Mouse (Mus musculus) heart, postnatal 0 days (tissue): ENCODE results near the gene Psmg1. TPM values are rescaled to one million over a fixed set of nuclear protein-coding genes. Genes with fewer than 3 reads are reported as not detected.
"Not testable (repeated sequence)": the region's sequence is repeated elsewhere in the genome, so short reads cannot be mapped to it uniquely, and the experiment has no call there.

Experiments
- ATAC-seq: fragments of 200-750 bp; cut with Nextera tagmentation; 2 replicates; pipeline ENCODE4 v1.8.0; 2017; ENCODE audit warnings: low read depth, moderate number of reproducible peaks, moderate library complexity; ENCODE audit not compliant: insufficient read depth
- DNase-seq: peaks from one replicate; pipeline ENCODE4 v3.0.0-alpha.2; 2016; ENCODE audit warnings: low spot score
- H3K27ac ChIP-seq: fragments of 300-500 bp; sonication (generic); 2 replicates; pipeline ENCODE4 v1.5.1; 2014; ENCODE audit warnings: low read depth, mild to moderate bottlenecking
- H3K27me3 ChIP-seq: fragments of 300-500 bp; sonication (generic); 2 replicates; pipeline ENCODE4 v1.6.1; 2014; ENCODE audit warnings: low read length, mixed read lengths; ENCODE audit not compliant: control insufficient read depth, insufficient read depth
- H3K36me3 ChIP-seq: fragments of 300-500 bp; sonication (generic); replicated peaks from 2 replicates; pipeline ENCODE4 v1.6.1; 2014; ENCODE audit warnings: low read length, mixed read lengths; ENCODE audit not compliant: control insufficient read depth, insufficient read depth
- H3K4me1 ChIP-seq: fragments of 300-500 bp; sonication (generic); 2 replicates; pipeline ENCODE4 v1.6.1; 2014; ENCODE audit warnings: antibody characterized with exemption; ENCODE audit not compliant: control insufficient read depth, insufficient read depth
- H3K4me2 ChIP-seq: fragments of 300-500 bp; sonication (generic); 2 replicates; pipeline ENCODE4 v1.6.1; 2014; ENCODE audit warnings: low read depth, mild to moderate bottlenecking, low read length, moderate library complexity
- H3K4me3 ChIP-seq: fragments of 300-500 bp; sonication (generic); 2 replicates; pipeline ENCODE4 v1.5.1; 2014; ENCODE audit warnings: low read depth, low read length
- H3K9ac ChIP-seq: fragments of 300-500 bp; sonication (generic); replicated peaks from 2 replicates; pipeline ENCODE4 v1.6.1; 2014; ENCODE audit warnings: low read depth, low read length, mixed read lengths
- H3K9me3 ChIP-seq: fragments of 300-500 bp; sonication (generic); replicated peaks from 2 replicates; pipeline ENCODE4 v1.6.1; 2016; ENCODE audit warnings: low read length; ENCODE audit not compliant: control insufficient read depth
- CTCF ChIP-seq: IDR thresholded peaks from 2 replicates; pipeline ENCODE4 v1.5.1; 2016; ENCODE audit warnings: antibody characterized with exemption, control low read depth, low read depth
- EP300 ChIP-seq: IDR thresholded peaks from 2 replicates; pipeline ENCODE4 v1.6.1; 2016; ENCODE audit warnings: antibody characterized with exemption, low read depth
- WGBS: fragments of 180-500 bp; shearing (Covaris S2); extraction: QIAGEN DNeasy Blood & Tissue Kit; methylation state at CpG from one replicate; pipeline ENCODE4 v1.1.7; 2014; 5-methylcytosine and 5-hydroxymethylcytosine counted together
- polyA plus RNA-seq: library from polyadenylated mRNA; unstranded; fragments of >200 nt; fragmentation: Nextera tagmentation; extraction: Ambion mirVana; gene quantifications from 2 replicates; pipeline ENCODE4 v1.2.1, GENCODE M21; 2015
- total RNA-seq: library from RNA; depleted of rRNA; stranded (reverse); fragments of >200 nt; gene quantifications from 2 replicates; pipeline ENCODE4 v1.2.3, GENCODE M21; 2014; ENCODE audit warnings: low replicate concordance

Psmg1 gene
- total and polyA plus RNA-seq, 2 experiments from 2014 or later, result 27.4 to 53.5 TPM

GRCm38 (mm10) chr16:95970841-95971240 lies 19.9 kb downstream of the Psmg1 start:
- H3K4me3 ChIP-seq, result no peak overlapping the region
- no peak for ATAC-seq
- H3K36me3 ChIP-seq, result no peaks in the 10 kb centered on the region
- 0 out of 2 replicates have a peak, but pooled peaks cover 2% of the 10 kb centered on the region for H3K27me3 ChIP-seq
- H3K9ac ChIP-seq, result no peak overlapping the region
- TF ChIP-seq EP300, result no peak
- no peak for TF ChIP-seq CTCF
- H3K4me1 ChIP-seq, result no peaks in the 10 kb centered on the region
- no peaks in the 10 kb centered on the region for H3K9me3 ChIP-seq
- 72% methylated on average over 2 of the region's 2 CpGs for WGBS
- no peak overlapping the region for H3K27ac ChIP-seq
- DNase-seq, result no peak
- no peak overlapping the region for H3K4me2 ChIP-seq

DNA sequence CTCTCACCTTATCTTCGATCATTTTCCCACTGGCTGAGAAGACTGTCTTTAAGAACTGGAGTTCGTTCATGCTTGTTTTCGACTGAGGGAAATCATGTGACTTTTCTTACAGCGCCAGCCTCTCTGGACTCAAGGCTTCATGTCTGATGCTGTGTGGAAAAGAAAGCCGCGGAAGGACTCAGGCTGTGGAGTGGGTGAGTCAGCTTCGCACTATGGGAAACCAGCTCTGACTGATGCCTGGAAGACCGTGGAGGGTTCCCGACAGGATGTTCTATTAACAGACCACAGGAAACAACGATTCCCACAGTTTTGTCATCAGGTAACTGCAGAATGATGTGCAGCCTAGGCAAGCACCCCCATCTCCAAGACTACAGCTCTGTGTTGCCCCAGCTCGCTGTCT lies 23.3 kb downstream of the Psmg1 start:
- Histone ChIP-seq H3K4me1 (no peaks in the 10 kb centered on the region), H3K9ac (no peak overlapping the region), H3K4me3 (no peak overlapping the region), H3K27me3 (0 out of 2 replicates have a peak, but pooled peaks cover 5% of the 10 kb centered on the region), H3K36me3 (no peaks in the 10 kb centered on the region), H3K9me3 (no peaks in the 10 kb centered on the region), H3K4me2 (no peak overlapping the region), H3K27ac (no peak overlapping the region)
- DNase-seq (no peak), ATAC-seq (no peak)
- TF ChIP-seq CTCF, result no peak
- 53% methylated on average over 11 of the region's 11 CpGs for WGBS

DNA sequence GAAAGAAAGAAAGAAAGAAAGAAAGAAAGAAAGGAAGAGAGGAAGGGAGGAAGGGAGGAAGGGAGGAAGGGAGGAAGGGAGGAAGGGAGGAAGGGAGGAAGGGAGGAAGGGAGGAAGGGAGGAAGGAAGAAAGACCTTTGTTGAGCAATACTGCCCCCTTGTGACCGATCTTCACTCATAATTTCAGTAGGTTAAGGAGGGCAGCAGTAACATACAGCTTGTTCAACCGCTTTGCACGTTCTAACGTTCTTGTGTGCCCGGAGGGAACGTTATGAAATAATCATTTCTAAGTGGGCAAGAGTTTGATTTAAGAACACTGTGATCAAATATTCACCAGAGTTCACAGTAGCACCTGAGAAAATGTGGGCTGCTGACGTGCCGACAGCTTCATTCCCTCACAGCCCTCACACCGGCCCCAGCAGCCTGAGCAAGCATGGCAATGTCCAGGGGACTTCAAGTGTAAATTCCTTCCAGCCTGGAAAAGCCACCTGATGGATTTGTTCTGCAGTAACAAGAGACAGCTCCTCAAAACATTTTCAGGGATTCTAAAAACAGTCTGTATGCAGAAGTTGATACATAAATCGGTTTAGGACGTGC lies 26.2 kb downstream of the Psmg1 start:
- ATAC-seq (no peak), DNase-seq (peak; percentile 34)
- Histone ChIP-seq H3K4me1 (no peaks in the 10 kb centered on the region), H3K9ac (no peak overlapping the region), H3K4me2 (peak overlapping the region; percentile 43; the same call in 1 of the 2 replicates), H3K27me3 (0 out of 2 replicates have a peak, but pooled peaks cover 5% of the 10 kb centered on the region), H3K9me3 (no peaks in the 10 kb centered on the region), H3K4me3 (no peak overlapping the region), H3K27ac (no peak overlapping the region), H3K36me3 (no peaks in the 10 kb centered on the region)
- TF ChIP-seq CTCF (peak; percentile 71), EP300 (no peak)
- WGBS, result 24% methylated on average over 11 of the region's 11 CpGs

DNA sequence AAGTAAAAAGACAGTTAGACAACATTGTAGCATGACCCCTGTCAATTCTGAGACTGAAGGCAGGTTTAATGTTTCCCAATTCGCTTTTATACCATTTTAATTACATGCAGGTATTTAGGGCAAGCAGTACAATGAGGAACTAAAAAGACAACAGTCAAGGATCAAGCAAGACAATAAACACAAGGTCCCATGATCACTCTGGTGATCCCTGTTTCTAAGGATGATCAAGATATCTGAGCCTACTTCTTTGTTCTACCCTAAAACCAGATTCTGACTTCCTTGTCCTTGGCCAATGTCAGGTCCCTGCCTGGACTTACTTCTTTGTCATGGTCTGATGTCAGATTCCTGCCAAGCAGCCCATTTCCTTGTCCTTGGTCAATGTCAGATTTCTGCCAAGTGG lies 29.3 kb downstream of the Psmg1 start:
- H3K27ac ChIP-seq, DNase-seq, H3K9me3 ChIP-seq, ATAC-seq, H3K4me3 ChIP-seq, H3K4me2 ChIP-seq, H3K36me3 ChIP-seq, H3K9ac ChIP-seq, H3K4me1 ChIP-seq, H3K27me3 ChIP-seq: not testable (repeated sequence)
- WGBS, result 57% methylated on average over 1 of the region's 1 CpGs

DNA sequence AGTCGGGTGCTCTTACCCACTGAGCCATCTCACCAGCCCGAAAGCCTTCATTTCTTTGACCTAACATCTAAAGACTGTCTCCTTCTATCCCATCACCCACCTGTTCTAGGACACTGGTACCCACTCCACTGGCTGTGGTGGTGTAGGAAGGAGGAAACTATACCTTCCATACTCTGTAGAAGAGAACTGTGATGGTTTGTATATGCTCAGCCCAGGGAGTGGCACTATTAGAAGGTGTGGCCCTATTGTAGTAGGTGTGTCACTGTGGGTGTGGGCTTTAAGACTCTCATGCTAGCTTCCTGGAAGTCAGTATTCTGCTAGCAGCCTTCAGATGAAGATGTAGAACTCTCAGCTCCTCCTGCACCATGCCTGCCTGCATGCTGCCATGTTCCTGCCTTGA lies 30.1 kb downstream of the Psmg1 start:
- H3K4me1 ChIP-seq, H3K4me3 ChIP-seq, H3K27ac ChIP-seq, H3K27me3 ChIP-seq, H3K9ac ChIP-seq, H3K4me2 ChIP-seq, H3K9me3 ChIP-seq, ATAC-seq, H3K36me3 ChIP-seq, DNase-seq: not testable (repeated sequence)
- WGBS, result 91% methylated on average over 2 of the region's 2 CpGs

- WGBS, result 77% methylated on average over 8 of the region's 8 CpGs
- DNase-seq (no peak), ATAC-seq (no peak)
- no peaks in the 10 kb centered on the region for H3K4me1 ChIP-seq
- H3K36me3 ChIP-seq, result no peaks in the 10 kb centered on the region
- H3K27me3 ChIP-seq, result no peaks in the 10 kb centered on the region
- H3K9ac ChIP-seq, result no peak overlapping the region
- H3K4me2 ChIP-seq, result no peak overlapping the region
- no peaks in the 10 kb centered on the region for H3K9me3 ChIP-seq
- no peak overlapping the region for H3K27ac ChIP-seq
- no peak for TF ChIP-seq EP300
- no peak overlapping the region for H3K4me3 ChIP-seq
Observed at GRCm38 (mm10) chr16:95958080-95958479, 32.7 kb downstream of the Psmg1 start.
